Mouse (Mus musculus): ENCODE measurements around the gene Cap2.

The Cap2 gene

GRCm38 (mm10) chr13:46525295-46526255 lies 23.9 kb downstream of the Cap2 start:
- DNase-seq (ENCODE audit: low spot score in 2 of 2): no peak

GRCm38 (mm10) chr13:46526645-46527044 lies 25.0 kb downstream of the Cap2 start:
- no peak for DNase-seq (ENCODE audit: low spot score in 2 of 2)

- DNase-seq (ENCODE audit: low spot score in 2 of 2): no peak
These were observed 25.7 kb downstream of the Cap2 start for GRCm38 (mm10) chr13:46527340-46527739.

- no peak for DNase-seq (ENCODE audit: low spot score in 2 of 2)
These were observed 27.4 kb downstream of the Cap2 start for GRCm38 (mm10) chr13:46529037-46529436.

GRCm38 (mm10) chr13:46530546-46530945 lies 28.9 kb downstream of the Cap2 start:
- DNase-seq (ENCODE audit: low spot score in 2 of 2): no peak

- DNase-seq (ENCODE audit: low spot score in 2 of 2): no peak
These were observed 30.0 kb downstream of the Cap2 start for GRCm38 (mm10) chr13:46531676-46532075.

GRCm38 (mm10) chr13:46532276-46532675 lies 30.6 kb downstream of the Cap2 start:
- no peak for DNase-seq (ENCODE audit: low spot score in 2 of 2)

- DNase-seq (ENCODE audit: low spot score in 2 of 2): no peak
These were observed 31.9 kb downstream of the Cap2 start for GRCm38 (mm10) chr13:46533342-46534129.

- no peak for DNase-seq (ENCODE audit: low spot score in 2 of 2)
These were observed 32.7 kb downstream of the Cap2 start for GRCm38 (mm10) chr13:46534171-46534968.

GRCm38 (mm10) chr13:46534969-46535785 lies 33.5 kb downstream of the Cap2 start:
- DNase-seq (ENCODE audit: low spot score in 2 of 2): no peak

- no peak for DNase-seq (ENCODE audit: low spot score in 2 of 2)
These were observed 37.6 kb downstream of the Cap2 start for GRCm38 (mm10) chr13:46539284-46539683.

- DNase-seq (ENCODE audit: low spot score in 2 of 2): no peak
These were observed 39.3 kb downstream of the Cap2 start for GRCm38 (mm10) chr13:46540943-46541342.

GRCm38 (mm10) chr13:46542782-46543181 lies 41.1 kb downstream of the Cap2 start:
- DNase-seq (ENCODE audit: low spot score in 2 of 2): no peak

GRCm38 (mm10) chr13:46544608-46545007 lies 43.0 kb downstream of the Cap2 start:
- DNase-seq (ENCODE audit: low spot score in 2 of 2): no peak

- no peak for DNase-seq (ENCODE audit: low spot score in 2 of 2)
These were observed 43.4 kb downstream of the Cap2 start for GRCm38 (mm10) chr13:46545081-46545480.

- DNase-seq (ENCODE audit: low spot score in 2 of 2): no peak
These were observed 45.2 kb downstream of the Cap2 start for GRCm38 (mm10) chr13:46546846-46547245.

- DNase-seq (ENCODE audit: low spot score in 2 of 2): no peak
These were observed 45.6 kb downstream of the Cap2 start for GRCm38 (mm10) chr13:46547253-46547652.

- no peak for DNase-seq (ENCODE audit: low spot score in 2 of 2)
These were observed 46.5 kb downstream of the Cap2 start for GRCm38 (mm10) chr13:46548132-46548531.

GRCm38 (mm10) chr13:46548600-46549179 lies 47.0 kb downstream of the Cap2 start:
- no peak for DNase-seq (ENCODE audit: low spot score in 2 of 2)

- no peak for DNase-seq (ENCODE audit: low spot score in 2 of 2)
These were observed 49.0 kb downstream of the Cap2 start for GRCm38 (mm10) chr13:46550627-46551026.

- DNase-seq (ENCODE audit: low spot score in 2 of 2): no peak
These were observed 53.1 kb downstream of the Cap2 start for GRCm38 (mm10) chr13:46554736-46555135.

All from spleen, postnatal 36 days (tissue).